Mouse (Mus musculus) midbrain, postnatal 0 days (tissue): ENCODE measurements at regions not wholly inside any gene's neighbourhood (a gene's known extent, or its start where the extent isn't known, plus 50 kb on each side); places are given as distances from the start of the nearest gene placed in this dataset.

Experiments used
- ATAC-seq: fragments of 200-750 bp; cut with Nextera tagmentation; 2 replicates; pipeline ENCODE4 v1.8.0; 2017; ENCODE audit warnings: moderate number of reproducible peaks, mild to moderate bottlenecking, moderate TSS enrichment, moderate library complexity; ENCODE audit not compliant: low FRiP score
- DNase-seq: peaks from one replicate; pipeline ENCODE4 v3.0.0-alpha.2; 2015; ENCODE audit warnings: low spot score
- H3K27ac ChIP-seq: fragments of 300-500 bp; sonication (generic); 2 replicates; pipeline ENCODE4 v1.5.1; 2014; ENCODE audit warnings: low read depth, mild to moderate bottlenecking, low read length, mixed read lengths
- H3K27me3 ChIP-seq: fragments of 300-500 bp; sonication (generic); 2 replicates; pipeline ENCODE4 v1.6.1; 2014; ENCODE audit warnings: low read length, control low read depth, mixed read lengths; ENCODE audit not compliant: insufficient read depth
- H3K36me3 ChIP-seq: fragments of 300-500 bp; sonication (generic); 2 replicates; pipeline ENCODE4 v1.6.1; 2014; ENCODE audit warnings: low read length, control low read depth, mixed read lengths; ENCODE audit not compliant: insufficient read depth
- H3K4me1 ChIP-seq: fragments of 300-500 bp; sonication (generic); 2 replicates; pipeline ENCODE4 v1.6.1; 2014; ENCODE audit warnings: mild to moderate bottlenecking, control low read depth, antibody characterized with exemption, low read length, mixed read lengths; ENCODE audit not compliant: insufficient read depth
- H3K4me2 ChIP-seq: fragments of 300-500 bp; sonication (generic); 2 replicates; pipeline ENCODE4 v1.6.1; 2014; ENCODE audit warnings: low read depth, mild to moderate bottlenecking, low read length, mixed read lengths; ENCODE audit not compliant: poor library complexity, severe bottlenecking
- H3K4me3 ChIP-seq: fragments of 300-500 bp; sonication (generic); 2 replicates; pipeline ENCODE4 v1.5.1; 2014; ENCODE audit warnings: low read depth, mild to moderate bottlenecking, low read length, moderate library complexity
- H3K9ac ChIP-seq: fragments of 300-500 bp; sonication (generic); replicated peaks from 2 replicates; pipeline ENCODE4 v1.6.1; 2014; ENCODE audit warnings: mild to moderate bottlenecking, low read length, moderate library complexity, mixed read lengths; ENCODE audit not compliant: poor library complexity, severe bottlenecking
- H3K9me3 ChIP-seq: fragments of 300-500 bp; sonication (generic); 2 replicates; pipeline ENCODE4 v1.6.1; 2016; ENCODE audit warnings: low read length, control low read depth
- CTCF ChIP-seq: IDR thresholded peaks from 2 replicates; pipeline ENCODE4 v1.5.1; 2016; ENCODE audit warnings: antibody characterized with exemption, mild to moderate bottlenecking
- WGBS: fragments of 180-500 bp; shearing (Covaris S2); extraction: QIAGEN DNeasy Blood & Tissue Kit; methylation state at CpG from one replicate; pipeline ENCODE4 v1.1.7; 2014; 5-methylcytosine and 5-hydroxymethylcytosine counted together

- Histone ChIP-seq H3K9me3 (no peaks in the 10 kb centered on the region), H3K27me3 (no peaks in the 10 kb centered on the region), H3K36me3 (no peaks in the 10 kb centered on the region), H3K4me2 (no peak overlapping the region), H3K9ac (no peak overlapping the region), H3K27ac (no peak overlapping the region), H3K4me3 (no peak overlapping the region), H3K4me1 (no peaks in the 10 kb centered on the region)
- ATAC-seq (no peak), DNase-seq (no peak)
- WGBS, result 71% methylated on average over 3 of the region's 3 CpGs
- TF ChIP-seq CTCF, result no peak
Observed at GRCm38 (mm10) chr1:3120392-3120690, 1687.4 kb upstream of the Gm37988 start.

- no peaks in the 10 kb centered on the region for H3K9me3 ChIP-seq
- no peak overlapping the region for H3K27ac ChIP-seq
- 63% methylated on average over 2 of the region's 2 CpGs for WGBS
- DNase-seq (peak; percentile 64), ATAC-seq (no peak)
- H3K4me3 ChIP-seq, result no peak overlapping the region
- TF ChIP-seq CTCF, result no peak
- H3K4me1 ChIP-seq, result no peaks in the 10 kb centered on the region
- no peak overlapping the region for H3K9ac ChIP-seq
- no peaks in the 10 kb centered on the region for H3K36me3 ChIP-seq
- no peak overlapping the region for H3K4me2 ChIP-seq
- no peaks in the 10 kb centered on the region for H3K27me3 ChIP-seq
Observed at GRCm38 (mm10) chr1:3121288-3121687, 1686.4 kb upstream of the Gm37988 start.

- Histone ChIP-seq H3K4me2 (no peak overlapping the region), H3K9me3 (no peaks in the 10 kb centered on the region), H3K4me3 (no peak overlapping the region), H3K9ac (no peak overlapping the region), H3K36me3 (no peaks in the 10 kb centered on the region), H3K27ac (no peak overlapping the region), H3K27me3 (no peaks in the 10 kb centered on the region), H3K4me1 (no peaks in the 10 kb centered on the region)
- no peak for ATAC-seq
- DNase-seq, result no peak
- WGBS, result 94% methylated on average over 10 of the region's 10 CpGs
- TF ChIP-seq CTCF, result no peak
Observed at GRCm38 (mm10) chr1:3121745-3122144, 1685.9 kb upstream of the Gm37988 start.
